Mouse (Mus musculus): ENCODE results near the gene Insyn1. TPM values are rescaled to one million over a fixed set of nuclear protein-coding genes. Genes with fewer than 3 reads are reported as not detected.

Insyn1 gene
- total RNA-seq (2014; fragmentation: Nextera tagmentation) (not detected in 2 replicates), total RNA-seq (2017) (not detected in 2 replicates)

GRCm38 (mm10) chr9:58487851-58488801 lies at the start of gene Insyn1:
Gene Insyn1 (plus strand): TSS chr9:58488603.
- no peak for ATAC-seq (replicated peaks; ENCODE audit: low FRiP score, low TSS enrichment, poor library complexity, severe bottlenecking)

- ATAC-seq (replicated peaks; ENCODE audit: low FRiP score, low TSS enrichment, poor library complexity, severe bottlenecking): no peak
These were observed 49.4 kb upstream of the Insyn1 start for GRCm38 (mm10) chr9:58438921-58439396.

GRCm38 (mm10) chr9:58440100-58440499 lies 48.3 kb upstream of the Insyn1 start:
- no peak for ATAC-seq (replicated peaks; ENCODE audit: low FRiP score, low TSS enrichment, poor library complexity, severe bottlenecking)

GRCm38 (mm10) chr9:58440614-58441013 lies 47.8 kb upstream of the Insyn1 start:
- no peak for ATAC-seq (replicated peaks; ENCODE audit: low FRiP score, low TSS enrichment, poor library complexity, severe bottlenecking)

GRCm38 (mm10) chr9:58441351-58442104 lies 46.9 kb upstream of the Insyn1 start:
- no peak for ATAC-seq (replicated peaks; ENCODE audit: low FRiP score, low TSS enrichment, poor library complexity, severe bottlenecking)

GRCm38 (mm10) chr9:58442105-58443010 lies 46.0 kb upstream of the Insyn1 start:
- ATAC-seq (replicated peaks; ENCODE audit: low FRiP score, low TSS enrichment, poor library complexity, severe bottlenecking): no peak

GRCm38 (mm10) chr9:58443061-58443460 lies 45.3 kb upstream of the Insyn1 start:
- ATAC-seq (replicated peaks; ENCODE audit: low FRiP score, low TSS enrichment, poor library complexity, severe bottlenecking): no peak

- no peak for ATAC-seq (replicated peaks; ENCODE audit: low FRiP score, low TSS enrichment, poor library complexity, severe bottlenecking)
These were observed 41.6 kb upstream of the Insyn1 start for GRCm38 (mm10) chr9:58446829-58447228.

- ATAC-seq (replicated peaks; ENCODE audit: low FRiP score, low TSS enrichment, poor library complexity, severe bottlenecking): no peak
These were observed 40.3 kb upstream of the Insyn1 start for GRCm38 (mm10) chr9:58447997-58448595.

- ATAC-seq (replicated peaks; ENCODE audit: low FRiP score, low TSS enrichment, poor library complexity, severe bottlenecking): no peak
These were observed 38.9 kb upstream of the Insyn1 start for GRCm38 (mm10) chr9:58449526-58449925.

GRCm38 (mm10) chr9:58453791-58454378 lies 34.5 kb upstream of the Insyn1 start:
- ATAC-seq (replicated peaks; ENCODE audit: low FRiP score, low TSS enrichment, poor library complexity, severe bottlenecking): no peak

GRCm38 (mm10) chr9:58454886-58455285 lies 33.5 kb upstream of the Insyn1 start:
- ATAC-seq (replicated peaks; ENCODE audit: low FRiP score, low TSS enrichment, poor library complexity, severe bottlenecking): no peak

- no peak for ATAC-seq (replicated peaks; ENCODE audit: low FRiP score, low TSS enrichment, poor library complexity, severe bottlenecking)
These were observed 32.6 kb upstream of the Insyn1 start for GRCm38 (mm10) chr9:58455798-58456197.

GRCm38 (mm10) chr9:58457481-58457955 lies 30.9 kb upstream of the Insyn1 start:
- no peak for ATAC-seq (replicated peaks; ENCODE audit: low FRiP score, low TSS enrichment, poor library complexity, severe bottlenecking)

GRCm38 (mm10) chr9:58458341-58458740 lies 30.1 kb upstream of the Insyn1 start:
- no peak for ATAC-seq (replicated peaks; ENCODE audit: low FRiP score, low TSS enrichment, poor library complexity, severe bottlenecking)

- ATAC-seq (replicated peaks; ENCODE audit: low FRiP score, low TSS enrichment, poor library complexity, severe bottlenecking): no peak
These were observed 29.4 kb upstream of the Insyn1 start for GRCm38 (mm10) chr9:58458856-58459553.

GRCm38 (mm10) chr9:58467345-58468025 lies 20.9 kb upstream of the Insyn1 start:
- no peak for ATAC-seq (replicated peaks; ENCODE audit: low FRiP score, low TSS enrichment, poor library complexity, severe bottlenecking)

Measured in megakaryocyte-erythroid progenitor cell, adult 5-6 weeks (primary cell).